Comparison of ENCODE assay signal across 8 mouse cellular contexts in the genomic region with DNA sequence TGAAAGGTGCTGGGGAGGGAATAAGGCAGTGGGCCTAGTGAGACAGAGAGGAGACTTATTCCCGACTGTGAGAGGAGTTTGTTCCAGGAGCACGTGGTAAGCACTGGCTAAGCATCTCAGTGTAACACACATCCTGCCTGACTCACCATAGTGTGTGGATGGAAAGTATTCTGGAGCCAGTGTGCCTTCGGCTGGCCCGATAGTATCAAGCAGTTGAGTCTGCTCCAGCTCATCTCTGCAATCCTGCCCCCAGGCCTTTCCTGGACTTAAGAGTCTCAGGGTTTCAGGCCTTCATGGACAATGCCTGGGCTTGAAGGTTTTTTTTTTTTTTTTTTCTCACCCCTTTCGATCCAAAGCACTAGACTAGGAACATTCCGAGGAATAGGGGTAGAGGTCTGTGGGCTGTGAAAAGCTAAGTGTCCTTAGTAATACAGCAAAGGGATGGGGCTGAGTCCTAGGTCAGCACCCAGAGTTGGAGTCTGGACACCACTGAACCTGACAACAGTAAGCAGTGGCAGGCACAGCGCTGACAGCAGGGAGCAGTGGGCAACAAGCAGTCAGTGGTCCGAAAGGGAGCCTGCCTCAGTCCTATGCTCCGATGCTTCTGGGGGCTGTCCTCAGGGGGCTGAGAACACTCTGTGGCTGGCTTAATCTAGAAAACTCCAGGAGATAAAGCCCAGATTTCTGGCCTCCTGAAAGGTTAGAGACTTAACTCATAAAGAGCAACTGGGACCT. TPM values are rescaled to one million over a fixed set of nuclear protein-coding genes. Genes with fewer than 3 reads are reported as not detected.
DNase-seq lines count a peak whose midpoint lies in the region; ATAC-seq lines count a peak whose summit lies in the region.

No protein-coding gene starts in this region.

- no peaks in the 10 kb centered on the region for H3K36me3 ChIP-seq in liver, embryonic 11.5 days (ENCODE audit: control insufficient read depth, insufficient read depth, low read length)
- no peaks in the 10 kb centered on the region for H3K36me3 ChIP-seq in neural tube, embryonic 15.5 days

- peak overlapping the region; percentile 98 for H3K4me3 ChIP-seq in liver, embryonic 11.5 days (ENCODE audit: low read depth, low read length)
- H3K4me3 ChIP-seq in neural tube, embryonic 15.5 days (replicated peaks), result peak overlapping the region; percentile 97

- H3K27me3 ChIP-seq in liver, embryonic 11.5 days (replicated peaks; ENCODE audit: control insufficient read depth, insufficient read depth, low read length), result no peaks in the 10 kb centered on the region
- H3K27me3 ChIP-seq in neural tube, embryonic 15.5 days (replicated peaks), result no peaks in the 10 kb centered on the region

- no peaks in the 10 kb centered on the region for H3K9me3 ChIP-seq in liver, embryonic 11.5 days (ENCODE audit: control insufficient read depth, low read length)
- H3K9me3 ChIP-seq in neural tube, embryonic 15.5 days (replicated peaks), result no peaks in the 10 kb centered on the region

- peak overlapping the region; percentile 98 for H3K9ac ChIP-seq in liver, embryonic 11.5 days (ENCODE audit: low read depth, low read length)
- H3K9ac ChIP-seq in neural tube, embryonic 15.5 days (replicated peaks), result peak overlapping the region; percentile 85

- peaks cover 36% of the 10 kb centered on the region for H3K4me1 ChIP-seq in liver, embryonic 11.5 days (replicated peaks; ENCODE audit: control insufficient read depth, insufficient read depth, low read length)
- peaks cover 34% of the 10 kb centered on the region for H3K4me1 ChIP-seq in neural tube, embryonic 15.5 days

- H3K4me2 ChIP-seq in liver, embryonic 11.5 days, result peak overlapping the region; percentile 90
- peak overlapping the region; percentile 82 for H3K4me2 ChIP-seq in neural tube, embryonic 15.5 days

- DNase-seq in spleen, adult 18-20 months, result peak; percentile 4 to 6
- no peak for DNase-seq in spleen, postnatal 14 days (ENCODE audit: low spot score in 2 of 2)
- peak; percentile 38 for DNase-seq in cerebellum, adult 9-11 months
- peak; percentile 16 to 17 for DNase-seq in frontal cortex, postnatal 25 days (ENCODE audit: low spot score in 2 of 2)
- DNase-seq in induced T-regulatory cell, adult 2 months (ENCODE audit: low read depth), result peak; percentile 58
- peak; percentile 34 for DNase-seq in liver, embryonic 11.5 days (ENCODE audit: low spot score)

- H3K27ac ChIP-seq in liver, embryonic 11.5 days (ENCODE audit: low read depth, low read length), result peak overlapping the region; percentile 97
- peak overlapping the region; percentile 99 for H3K27ac ChIP-seq in neural tube, embryonic 15.5 days (replicated peaks)

- peak; percentile 27; the same call in 1 of the 2 replicates for ATAC-seq in liver, embryonic 11.5 days (replicated peaks; ENCODE audit: low FRiP score)
- peak; percentile 35 for ATAC-seq in neural tube, embryonic 15.5 days (ENCODE audit: low FRiP score)
- no peak for ATAC-seq in activated CD4-positive, CD25-positive, alpha-beta regulatory T cell, adult 4 months

- WGBS in liver, embryonic 11.5 days, result 21% methylated on average over 9 of the region's 9 CpGs
- WGBS in neural tube, embryonic 15.5 days, result 13% methylated on average over 9 of the region's 9 CpGs

RNA-seq across cellular contexts. Expression of gene Nsd2, which starts 1.2 kb away (rescaled TPM):
- 48.6 and 62.5 TPM in 2 replicates for polyA plus RNA-seq in liver, embryonic 11.5 days (2014; fragmentation: Nextera tagmentation; extraction: Ambion mirVana)
- polyA plus RNA-seq in neural tube, embryonic 15.5 days (2015; fragmentation: Nextera tagmentation; extraction: Ambion mirVana), result 56.7 and 61.8 TPM in 2 replicates
- polyA plus RNA-seq in activated CD4-positive, CD25-positive, alpha-beta regulatory T cell, adult 4 months (2017; shearing (Covaris generic)), result 10 to 100 TPM; 17.2 to 17.8 TPM

RNA-seq across cellular contexts. Expression of gene Letm1, which starts 36.7 kb away (rescaled TPM):
- polyA plus RNA-seq in liver, embryonic 11.5 days (2014; fragmentation: Nextera tagmentation; extraction: Ambion mirVana), result 53.5 and 54.2 TPM in 2 replicates
- polyA plus RNA-seq in neural tube, embryonic 15.5 days (2015; fragmentation: Nextera tagmentation; extraction: Ambion mirVana), result 68.3 and 72.4 TPM in 2 replicates
- 10 to 100 TPM; 18.0 to 22.2 TPM for polyA plus RNA-seq in activated CD4-positive, CD25-positive, alpha-beta regulatory T cell, adult 4 months (2017; shearing (Covaris generic))

Comparison
In these comparisons a context has a peak if more than half of its experiments do, and no peak if none do; other contexts are left out.
1. DNase-seq: peak in spleen, adult 18-20 months (2 of 2), cerebellum, adult 9-11 months (single experiment), frontal cortex, postnatal 25 days (2 of 2), induced T-regulatory cell, adult 2 months (single experiment) and liver, embryonic 11.5 days (single experiment); none in spleen, postnatal 14 days (0 of 2).